Mouse (Mus musculus) spleen, adult 18-20 months (tissue): ENCODE measurements at regions not wholly inside any gene's neighbourhood (a gene's known extent, or its start where the extent isn't known, plus 50 kb on each side); places are given as distances from the start of the nearest gene placed in this dataset.

ENCODE experiments used
- DNase-seq, 2 experiments: peaks; one replicate each; pipeline ENCODE4 v3.0.0; 2022; ENCODE audit warnings: mixed read lengths in 2 of 2

- no peak for DNase-seq
Measured at GRCm38 (mm10) chr1:73532316-73532715, 516.6 kb upstream of the Tnp1 start.

GRCm38 (mm10) chr1:73531831-73532230, 516.1 kb upstream of the Tnp1 start:
- no peak for DNase-seq

GRCm38 (mm10) chr1:73530326-73530725, 514.6 kb upstream of the Tnp1 start:
- DNase-seq, result no peak

- DNase-seq, result no peak
Measured at GRCm38 (mm10) chr1:73528623-73529022, 512.9 kb upstream of the Tnp1 start.

- no peak for DNase-seq
Measured at GRCm38 (mm10) chr1:73516441-73516840, 500.7 kb upstream of the Tnp1 start.

GRCm38 (mm10) chr1:73515781-73516180, 500.1 kb upstream of the Tnp1 start:
- DNase-seq, result no peak

GRCm38 (mm10) chr1:73513822-73514221, 498.1 kb upstream of the Tnp1 start:
- DNase-seq, result no peak

- DNase-seq, result no peak
Measured at GRCm38 (mm10) chr1:73512836-73513235, 497.1 kb upstream of the Tnp1 start.

- DNase-seq, result no peak
Measured at GRCm38 (mm10) chr1:73507071-73507754, 491.5 kb upstream of the Tnp1 start.

- no peak for DNase-seq
Measured at GRCm38 (mm10) chr1:73503611-73504010, 487.9 kb upstream of the Tnp1 start.

- no peak for DNase-seq
Measured at GRCm38 (mm10) chr1:73500671-73501070, 485.0 kb upstream of the Tnp1 start.

GRCm38 (mm10) chr1:73495971-73496749, 480.5 kb upstream of the Tnp1 start:
- DNase-seq, result no peak

GRCm38 (mm10) chr1:73481956-73482355, 466.2 kb upstream of the Tnp1 start:
- DNase-seq, result no peak

- no peak for DNase-seq
Measured at GRCm38 (mm10) chr1:73479349-73479920, 463.7 kb upstream of the Tnp1 start.

GRCm38 (mm10) chr1:73460598-73460997, 444.9 kb upstream of the Tnp1 start:
- no peak for DNase-seq

- DNase-seq, result no peak
Measured at GRCm38 (mm10) chr1:73459754-73460534, 444.2 kb upstream of the Tnp1 start.

- no peak for DNase-seq
Measured at GRCm38 (mm10) chr1:73457261-73457660, 441.6 kb upstream of the Tnp1 start.

GRCm38 (mm10) chr1:73456359-73457062, 440.8 kb upstream of the Tnp1 start:
- no peak for DNase-seq

GRCm38 (mm10) chr1:73444216-73444890, 428.6 kb upstream of the Tnp1 start:
- DNase-seq, result no peak

GRCm38 (mm10) chr1:73438385-73438784, 422.7 kb upstream of the Tnp1 start:
- no peak for DNase-seq

- DNase-seq, result no peak
Measured at GRCm38 (mm10) chr1:73428101-73428500, 412.4 kb upstream of the Tnp1 start.

GRCm38 (mm10) chr1:73425049-73425448, 409.3 kb upstream of the Tnp1 start:
- DNase-seq, result no peak
